ENCODE assay signal across 23 mouse cellular contexts in the genomic region with DNA sequence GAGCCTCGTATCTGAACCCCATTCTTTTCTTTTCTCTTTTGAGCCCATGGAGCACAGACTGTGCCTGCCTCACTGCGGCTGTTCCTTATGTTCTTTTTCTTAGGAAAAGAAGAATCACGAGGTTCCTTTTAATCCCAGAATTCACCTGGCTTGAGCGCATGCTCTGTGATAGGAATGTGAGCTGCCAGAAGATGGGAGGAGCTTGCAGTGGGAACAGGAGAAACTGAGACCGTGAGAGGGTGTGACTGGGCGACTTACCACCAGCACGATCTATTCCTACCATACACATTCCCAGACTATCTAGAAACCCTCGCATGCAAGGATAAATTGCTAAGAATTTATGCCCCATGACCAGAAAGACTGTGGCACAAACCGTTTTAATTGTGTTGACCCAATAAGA. TPM values are rescaled to one million over a fixed set of nuclear protein-coding genes. Genes with fewer than 3 reads are reported as not detected.
DNase-seq lines count a peak whose midpoint lies in the region; ATAC-seq and TF ChIP-seq lines count a peak whose summit lies in the region.
"Had no signal": no experiment of that assay in that cellular context is flagged by ENCODE, and none has a peak within 500 bp of the region (broad histone marks: within the 10 kb centered on the region; RNA-seq: fewer than 3 reads in every experiment).

No protein-coding gene starts in this region.

- peak overlapping the region; percentile 32; the same call in 1 of the 2 replicates for H3K27ac ChIP-seq in lung, embryonic 16.5 days (ENCODE audit: low read length)
- H3K27ac ChIP-seq in kidney, adult 2 months (ENCODE audit: insufficient read depth, low read depth, low read length): peak overlapping the region; percentile 53
- H3K27ac ChIP-seq: embryonic facial prominence, embryonic 10.5 days; hindbrain, embryonic 10.5 days; limb, embryonic 13.5 days; midbrain, embryonic 10.5 days; stomach, embryonic 15.5 days had no signal

- H3K4me1 ChIP-seq in lung, embryonic 16.5 days (replicated peaks; ENCODE audit: control insufficient read depth, insufficient read depth, low read length): peaks cover 19% of the 10 kb centered on the region
- H3K4me1 ChIP-seq in kidney, adult 2 months (ENCODE audit: control insufficient read depth, insufficient read depth, low read length): peaks cover 3% of the 10 kb centered on the region; the same call in 1 of the 2 replicates
- H3K4me1 ChIP-seq: embryonic facial prominence, embryonic 10.5 days; hindbrain, embryonic 10.5 days; midbrain, embryonic 10.5 days; stomach, embryonic 15.5 days had no signal

- no peak overlapping the region for H3K4me3 ChIP-seq in lung, embryonic 16.5 days (ENCODE audit: low read length)
- peak overlapping the region; percentile 28; the same call in 1 of the 2 replicates for H3K4me3 ChIP-seq in kidney, adult 2 months (ENCODE audit: insufficient read depth, low read depth, low read length)
- H3K4me3 ChIP-seq: embryonic facial prominence, embryonic 10.5 days; erythroblast, embryonic 14.5 days; hindbrain, embryonic 10.5 days; limb, embryonic 13.5 days; midbrain, embryonic 10.5 days; stomach, embryonic 15.5 days had no signal

- H3K9ac ChIP-seq in lung, embryonic 16.5 days (ENCODE audit: low read length): no peak overlapping the region
- H3K9ac ChIP-seq: limb, embryonic 13.5 days; lung, embryonic 14.5 days; stomach, embryonic 15.5 days had no signal

- no peak for TF ChIP-seq CTCF in kidney, adult 2 months (conservative IDR thresholded peaks at IDR 0.05; ENCODE audit: insufficient read depth, insufficient read length, low read depth, low read length)

- H3K36me3 ChIP-seq in lung, embryonic 16.5 days (ENCODE audit: control insufficient read depth, insufficient read depth, low read length): no peaks in the 10 kb centered on the region
- H3K36me3 ChIP-seq in kidney, adult 2 months (ENCODE audit: control insufficient read depth, insufficient read depth, low read length): no peaks in the 10 kb centered on the region
- H3K36me3 ChIP-seq: embryonic facial prominence, embryonic 10.5 days; hindbrain, embryonic 10.5 days; limb, embryonic 13.5 days; midbrain, embryonic 10.5 days; stomach, embryonic 15.5 days had no signal

- no peaks in the 10 kb centered on the region for H3K27me3 ChIP-seq in lung, embryonic 16.5 days (ENCODE audit: control insufficient read depth, insufficient read depth, low read depth, low read length)
- no peaks in the 10 kb centered on the region for H3K27me3 ChIP-seq in kidney, adult 2 months (replicated peaks; ENCODE audit: control insufficient read depth, insufficient read depth, low read length)
- H3K27me3 ChIP-seq: CH12.LX; limb, embryonic 13.5 days; stomach, embryonic 15.5 days had no signal

- peak overlapping the region; percentile 28 for H3K4me2 ChIP-seq in lung, embryonic 16.5 days (ENCODE audit: low read depth, low read length)
- H3K4me2 ChIP-seq: limb, embryonic 13.5 days; stomach, embryonic 15.5 days had no signal

- intact Hi-C loops in heart, postnatal 36 days (cut with DNase I): loop anchor here (5.0 kb wide), 3 partner anchors 80 to 245 kb away; no protein-coding TSS in a partner anchor

- no peak for TF ChIP-seq POLR2A in kidney, adult 2 months (IDR thresholded peaks at IDR 0.05; ENCODE audit: low read depth, low read length)

- 76% methylated on average over 9 of the region's 9 CpGs for WGBS in lung, embryonic 16.5 days
- WGBS in kidney, adult 2 months: 51% methylated on average over 9 of the region's 9 CpGs

- peak; percentile 89 for DNase-seq in heart, adult 11 months
- DNase-seq in heart, postnatal 36 days: no peak
- no peak for DNase-seq in lung, adult 18-20 months
- peak; percentile 49 for DNase-seq in kidney, adult 2 months
- peak; percentile 8 to 15 for DNase-seq in kidney, postnatal 4 days
- DNase-seq in natural killer cell, adult 2 months (ENCODE audit: low spot score in 2 of 2): no peak
- DNase-seq in ovary, postnatal 14 days (ENCODE audit: low spot score): no peak
- DNase-seq: cerebellum, postnatal 25 days; gastrocnemius, postnatal 10 days; right cerebral cortex, adult 18-20 months; spleen, adult 18-20 months; thymus, postnatal 25 days had no signal

- H3K9me3 ChIP-seq in lung, embryonic 16.5 days (ENCODE audit: control insufficient read depth, low read length): no peaks in the 10 kb centered on the region
- H3K9me3 ChIP-seq: embryonic facial prominence, embryonic 10.5 days; midbrain, embryonic 10.5 days; stomach, embryonic 15.5 days had no signal

- ATAC-seq in lung, embryonic 16.5 days (ENCODE audit: low read depth): peak; percentile 30; the same call in 1 of the 2 replicates
- ATAC-seq: forebrain, embryonic 16.5 days had no signal

RNA-seq across cellular contexts. Expression of a gene that starts 44.1 kb away (rescaled TPM):
- total RNA-seq in heart, postnatal 36 days (2021): 10 to 100 TPM; 17.1 to 20.1 TPM
- 13.8 and 16.2 TPM in 2 replicates for polyA plus RNA-seq in lung, embryonic 16.5 days (2015; fragmentation: Nextera tagmentation; extraction: Ambion mirVana)
- 6.3 and 6.7 TPM in 2 replicates for polyA plus RNA-seq in kidney, adult 2 months (2012; rRNA removed)
- total RNA-seq: CH12.LX; neutrophil, adult 5-6 weeks had no signal
- polyA plus RNA-seq: erythroblast, embryonic 14.5 days had no signal

Comparison
In these comparisons a context has a peak if more than half of its experiments do, and no peak if none do; other contexts are left out.
1. DNase-seq: peak in heart, adult 11 months (single experiment), kidney, adult 2 months (single experiment) and kidney, postnatal 4 days (2 of 2); none in heart, postnatal 36 days (0 of 2), lung, adult 18-20 months (0 of 2), natural killer cell, adult 2 months (0 of 2) and ovary, postnatal 14 days (single experiment).